20 mouse cellular contexts compared by ENCODE assay signal in genomic region chr13:24155190-24155589, GRCm38 (mm10).
DNase-seq lines count a peak whose midpoint lies in the region; ATAC-seq lines count a peak whose summit lies in the region.
"Had no signal": no experiment of that assay in that cellular context is flagged by ENCODE, and none has a peak within 500 bp of the region (broad histone marks: within the 10 kb centered on the region; RNA-seq: fewer than 3 reads in every experiment).

No protein-coding gene starts in this region.

- no peaks in the 10 kb centered on the region for H3K9me3 ChIP-seq in embryonic facial prominence, embryonic 14.5 days (ENCODE audit: control insufficient read depth, low read length)
- H3K9me3 ChIP-seq: hindbrain, embryonic 12.5 days; limb, embryonic 10.5 days; megakaryocyte, embryonic 14.5 days; neural tube, embryonic 12.5 days had no signal

- H3K4me2 ChIP-seq in embryonic facial prominence, embryonic 14.5 days (ENCODE audit: low read depth, low read length) = no peak overlapping the region
- H3K4me2 ChIP-seq: hindbrain, embryonic 12.5 days; neural tube, embryonic 12.5 days had no signal

- no peaks in the 10 kb centered on the region for H3K36me3 ChIP-seq in embryonic facial prominence, embryonic 14.5 days (ENCODE audit: control insufficient read depth, insufficient read depth, low read length)
- H3K36me3 ChIP-seq: hindbrain, embryonic 12.5 days; limb, embryonic 10.5 days; neural tube, embryonic 12.5 days had no signal

- no peak; the same call in 1 of the 2 replicates for ATAC-seq in embryonic facial prominence, embryonic 14.5 days (ENCODE audit: low read depth)
- no peak for ATAC-seq in CD4-positive, CD25-positive, alpha-beta regulatory T cell, adult 4 months
- ATAC-seq: activated CD4-positive, CD25-positive, alpha-beta regulatory T cell, adult 4 months; forebrain, embryonic 16.5 days had no signal

- H3K4me1 ChIP-seq in embryonic facial prominence, embryonic 14.5 days (ENCODE audit: control insufficient read depth, insufficient read depth, low read length) = no peaks in the 10 kb centered on the region

- no peaks in the 10 kb centered on the region for H3K27me3 ChIP-seq in embryonic facial prominence, embryonic 14.5 days (replicated peaks; ENCODE audit: control insufficient read depth, insufficient read depth, low read length)
- H3K27me3 ChIP-seq: CH12.LX; hindbrain, embryonic 12.5 days; neural tube, embryonic 12.5 days had no signal

- no peak overlapping the region for H3K27ac ChIP-seq in embryonic facial prominence, embryonic 14.5 days (replicated peaks; ENCODE audit: low read depth, low read length)
- H3K27ac ChIP-seq: gastrocnemius, adult 2 months; hindbrain, embryonic 12.5 days; kidney, postnatal 0 days; limb, embryonic 10.5 days; liver, embryonic 14.5 days; neural tube, embryonic 12.5 days had no signal

- H3K9ac ChIP-seq in embryonic facial prominence, embryonic 14.5 days (ENCODE audit: low read depth, low read length) = no peak overlapping the region
- H3K9ac ChIP-seq: hindbrain, embryonic 12.5 days; liver, embryonic 14.5 days; neural tube, embryonic 12.5 days had no signal

- WGBS in embryonic facial prominence, embryonic 14.5 days = 23% methylated on average over 6 of the region's 6 CpGs

- peak; percentile 45 for DNase-seq in adrenal gland, postnatal 10 days
- no peak for DNase-seq in adrenal gland, postnatal 36 days
- DNase-seq in ZHBTc4 (ENCODE audit: low read depth, low spot score) = peak; percentile 9
- peak; percentile 81 for DNase-seq in cerebellum, adult 9-10 months
- peak; percentile 18 for DNase-seq in embryonic facial prominence, embryonic 14.5 days (ENCODE audit: low spot score)
- DNase-seq in T-cell, adult 2 months (ENCODE audit: low spot score) = no peak
- no peak for DNase-seq in right cerebral cortex, postnatal 10 days (ENCODE audit: low spot score in 2 of 2)
- DNase-seq: gastrocnemius, adult 2 months; lung, postnatal 14 days; thymus, postnatal 4 days had no signal

- H3K4me3 ChIP-seq in embryonic facial prominence, embryonic 14.5 days (ENCODE audit: low read depth, low read length) = no peak overlapping the region
- H3K4me3 ChIP-seq: gastrocnemius, adult 2 months; hindbrain, embryonic 12.5 days; limb, embryonic 10.5 days; neural tube, embryonic 12.5 days had no signal

Comparison
In these comparisons a context has a peak if more than half of its experiments do, and no peak if none do; other contexts are left out.
1. DNase-seq: peak in adrenal gland, postnatal 10 days (single experiment), ZHBTc4 (single experiment), cerebellum, adult 9-10 months (single experiment) and embryonic facial prominence, embryonic 14.5 days (single experiment); none in adrenal gland, postnatal 36 days (0 of 2), T-cell, adult 2 months (single experiment) and right cerebral cortex, postnatal 10 days (0 of 2).